Mouse (Mus musculus): ENCODE results near the gene Susd4. TPM values are rescaled to one million over a fixed set of nuclear protein-coding genes. Genes with fewer than 3 reads are reported as not detected.

The Susd4 gene
- total and polyA plus RNA-seq, 2 experiments = 1.3 to 8.3 TPM

GRCm38 (mm10) chr1:182863396-182863795 lies 99.7 kb downstream of the Susd4 start:
- DNase-seq (ENCODE audit: extremely low read depth, low read depth, low spot score) = no peak
- Histone ChIP-seq H3K27me3 (ENCODE audit: control insufficient read depth, insufficient read depth, low read length) (no peaks in the 10 kb centered on the region), H3K9ac (ENCODE audit: low read depth, low read length) (no peak overlapping the region), H3K4me1 (ENCODE audit: control insufficient read depth, insufficient read depth, low read length) (no peaks in the 10 kb centered on the region), H3K27ac (replicated peaks; ENCODE audit: insufficient read depth, low read depth, low read length) (no peak overlapping the region), H3K36me3 (ENCODE audit: control insufficient read depth, insufficient read depth, low read length) (no peaks in the 10 kb centered on the region), H3K4me3 (ENCODE audit: insufficient read depth, low read depth, low read length) (no peak overlapping the region), H3K79me2 (ENCODE audit: control insufficient read depth, insufficient read depth, low read length) (no peaks in the 10 kb centered on the region)
- 82% methylated on average over 6 of the region's 6 CpGs for WGBS
- no peak for TF ChIP-seq CTCF (IDR thresholded peaks at IDR 0.05; ENCODE audit: low read depth, low read length)
- no peak for TF ChIP-seq POLR2A (IDR thresholded peaks at IDR 0.05; ENCODE audit: extremely low read depth, insufficient read depth, low read length)

GRCm38 (mm10) chr1:182867886-182868285 lies 104.2 kb downstream of the Susd4 start:
- H3K79me2 ChIP-seq (ENCODE audit: control insufficient read depth, insufficient read depth, low read length) = no peaks in the 10 kb centered on the region
- H3K4me1 ChIP-seq (ENCODE audit: control insufficient read depth, insufficient read depth, low read length) = no peaks in the 10 kb centered on the region
- H3K27ac ChIP-seq (replicated peaks; ENCODE audit: insufficient read depth, low read depth, low read length) = no peak overlapping the region
- no peaks in the 10 kb centered on the region for H3K36me3 ChIP-seq (ENCODE audit: control insufficient read depth, insufficient read depth, low read length)
- no peaks in the 10 kb centered on the region for H3K27me3 ChIP-seq (ENCODE audit: control insufficient read depth, insufficient read depth, low read length)
- no peak for DNase-seq (ENCODE audit: extremely low read depth, low read depth, low spot score)
- H3K9ac ChIP-seq (ENCODE audit: low read depth, low read length) = no peak overlapping the region
- WGBS = 93% methylated on average over 3 of the region's 3 CpGs
- no peak for TF ChIP-seq POLR2A (IDR thresholded peaks at IDR 0.05; ENCODE audit: extremely low read depth, insufficient read depth, low read length)
- no peak for TF ChIP-seq CTCF (IDR thresholded peaks at IDR 0.05; ENCODE audit: low read depth, low read length)
- no peak overlapping the region for H3K4me3 ChIP-seq (ENCODE audit: insufficient read depth, low read depth, low read length)

- TF ChIP-seq POLR2A (IDR thresholded peaks at IDR 0.05; ENCODE audit: extremely low read depth, insufficient read depth, low read length) (no peak), CTCF (IDR thresholded peaks at IDR 0.05; ENCODE audit: low read depth, low read length) (peak; percentile 83)
- DNase-seq (ENCODE audit: extremely low read depth, low read depth, low spot score) = peak; percentile 25
- Histone ChIP-seq H3K4me3 (ENCODE audit: insufficient read depth, low read depth, low read length) (no peak overlapping the region), H3K4me1 (ENCODE audit: control insufficient read depth, insufficient read depth, low read length) (no peaks in the 10 kb centered on the region), H3K36me3 (ENCODE audit: control insufficient read depth, insufficient read depth, low read length) (no peaks in the 10 kb centered on the region), H3K9ac (ENCODE audit: low read depth, low read length) (no peak overlapping the region), H3K79me2 (ENCODE audit: control insufficient read depth, insufficient read depth, low read length) (no peaks in the 10 kb centered on the region), H3K27me3 (ENCODE audit: control insufficient read depth, insufficient read depth, low read length) (no peaks in the 10 kb centered on the region), H3K27ac (replicated peaks; ENCODE audit: insufficient read depth, low read depth, low read length) (no peak overlapping the region)
- WGBS = 80% methylated on average over 14 of the region's 14 CpGs
Observed at GRCm38 (mm10) chr1:182868432-182869113, 104.9 kb downstream of the Susd4 start.

- Histone ChIP-seq H3K4me1 (ENCODE audit: control insufficient read depth, insufficient read depth, low read length) (no peaks in the 10 kb centered on the region), H3K4me3 (ENCODE audit: insufficient read depth, low read depth, low read length) (no peak overlapping the region), H3K36me3 (ENCODE audit: control insufficient read depth, insufficient read depth, low read length) (no peaks in the 10 kb centered on the region), H3K27ac (replicated peaks; ENCODE audit: insufficient read depth, low read depth, low read length) (no peak overlapping the region), H3K79me2 (ENCODE audit: control insufficient read depth, insufficient read depth, low read length) (no peaks in the 10 kb centered on the region), H3K27me3 (ENCODE audit: control insufficient read depth, insufficient read depth, low read length) (no peaks in the 10 kb centered on the region), H3K9ac (ENCODE audit: low read depth, low read length) (no peak overlapping the region)
- no peak for DNase-seq (ENCODE audit: extremely low read depth, low read depth, low spot score)
- TF ChIP-seq POLR2A (IDR thresholded peaks at IDR 0.05; ENCODE audit: extremely low read depth, insufficient read depth, low read length) (no peak), CTCF (IDR thresholded peaks at IDR 0.05; ENCODE audit: low read depth, low read length) (no peak)
- WGBS = 66% methylated on average over 6 of the region's 6 CpGs
Observed at GRCm38 (mm10) chr1:182869114-182869456, 105.4 kb downstream of the Susd4 start.

GRCm38 (mm10) chr1:182878156-182878555 lies 114.5 kb downstream of the Susd4 start:
- Histone ChIP-seq H3K4me1 (ENCODE audit: control insufficient read depth, insufficient read depth, low read length) (no peaks in the 10 kb centered on the region), H3K9ac (ENCODE audit: low read depth, low read length) (no peak overlapping the region), H3K27ac (replicated peaks; ENCODE audit: insufficient read depth, low read depth, low read length) (no peak overlapping the region), H3K79me2 (ENCODE audit: control insufficient read depth, insufficient read depth, low read length) (no peaks in the 10 kb centered on the region), H3K4me3 (ENCODE audit: insufficient read depth, low read depth, low read length) (no peak overlapping the region), H3K36me3 (ENCODE audit: control insufficient read depth, insufficient read depth, low read length) (no peaks in the 10 kb centered on the region), H3K27me3 (ENCODE audit: control insufficient read depth, insufficient read depth, low read length) (no peaks in the 10 kb centered on the region)
- TF ChIP-seq POLR2A (IDR thresholded peaks at IDR 0.05; ENCODE audit: extremely low read depth, insufficient read depth, low read length) = no peak
- no peak for DNase-seq (ENCODE audit: extremely low read depth, low read depth, low spot score)
- 96% methylated on average over 5 of the region's 5 CpGs for WGBS

GRCm38 (mm10) chr1:182878719-182879118 lies 115.1 kb downstream of the Susd4 start:
- no peaks in the 10 kb centered on the region for H3K27me3 ChIP-seq (ENCODE audit: control insufficient read depth, insufficient read depth, low read length)
- no peak for DNase-seq (ENCODE audit: extremely low read depth, low read depth, low spot score)
- H3K4me1 ChIP-seq (ENCODE audit: control insufficient read depth, insufficient read depth, low read length) = no peaks in the 10 kb centered on the region
- H3K9ac ChIP-seq (ENCODE audit: low read depth, low read length) = no peak overlapping the region
- H3K36me3 ChIP-seq (ENCODE audit: control insufficient read depth, insufficient read depth, low read length) = no peaks in the 10 kb centered on the region
- no peak overlapping the region for H3K4me3 ChIP-seq (ENCODE audit: insufficient read depth, low read depth, low read length)
- TF ChIP-seq POLR2A (IDR thresholded peaks at IDR 0.05; ENCODE audit: extremely low read depth, insufficient read depth, low read length) = no peak
- TF ChIP-seq CTCF (IDR thresholded peaks at IDR 0.05; ENCODE audit: low read depth, low read length) = no peak
- H3K27ac ChIP-seq (replicated peaks; ENCODE audit: insufficient read depth, low read depth, low read length) = no peak overlapping the region
- no peaks in the 10 kb centered on the region for H3K79me2 ChIP-seq (ENCODE audit: control insufficient read depth, insufficient read depth, low read length)
- WGBS = 81% methylated on average over 4 of the region's 4 CpGs
